Mouse (Mus musculus) MEL (cell line): ENCODE results near the gene Fam129c. TPM values are rescaled to one million over a fixed set of nuclear protein-coding genes. Genes with fewer than 3 reads are reported as not detected.

Experiments used
- DNase-seq: peaks from one replicate; pipeline ENCODE4 v3.0.0; 2011; ENCODE audit warnings: low read depth, low spot score
- H3K27ac ChIP-seq: 2 replicates; pipeline ENCODE4 v1.5.1; 2012; ENCODE audit warnings: low read depth, mild to moderate bottlenecking, control low read depth, low read length, moderate library complexity; ENCODE audit not compliant: control insufficient read depth
- H3K27me3 ChIP-seq, 2 experiments: fragments of 150-350 bp in 1 of 2; sonication (generic) in 1 of 2; 2 replicates each; pipeline ENCODE4 v1.6.1; 2012; ENCODE audit warnings: low read length in 2 of 2, mild to moderate bottlenecking in 2 of 2, improper control_type of control experiment in 1 of 2, moderate library complexity in 1 of 2; ENCODE audit not compliant: insufficient read depth in 2 of 2, control insufficient read depth in 1 of 2
- H3K36me3 ChIP-seq, 2 experiments: 2 replicates each; pipeline ENCODE4 v1.6.1; 2012 to 2014; ENCODE audit warnings: low read length in 2 of 2, improper control_type of control experiment in 1 of 2, inconsistent platforms in 1 of 2, mild to moderate bottlenecking in 1 of 2; ENCODE audit not compliant: insufficient read depth in 2 of 2, control insufficient read depth in 1 of 2
- H3K4me1 ChIP-seq, 2 experiments: fragments of 150-350 bp in 1 of 2; sonication (generic) in 1 of 2; 2 replicates each; pipeline ENCODE4 v1.6.1; 2012; ENCODE audit warnings: low read length in 2 of 2, improper control_type of control experiment in 1 of 2, mild to moderate bottlenecking in 1 of 2; ENCODE audit not compliant: insufficient read depth in 2 of 2, control insufficient read depth in 1 of 2
- H3K4me3 ChIP-seq, 2 experiments: fragments of 150-350 bp in 1 of 2; sonication (generic) in 1 of 2; 2 replicates each; pipeline ENCODE4 v1.5.1; 2012; ENCODE audit warnings: low read depth in 2 of 2, low read length in 2 of 2, mild to moderate bottlenecking in 2 of 2, moderate library complexity in 2 of 2, control low read depth in 1 of 2, improper control_type of control experiment in 1 of 2; ENCODE audit not compliant: control insufficient read depth in 1 of 2, insufficient read depth in 1 of 2
- H3K79me2 ChIP-seq: 2 replicates; pipeline ENCODE4 v1.6.1; 2012; ENCODE audit warnings: mild to moderate bottlenecking, low read length, moderate library complexity; ENCODE audit not compliant: control insufficient read depth, poor library complexity, insufficient read depth
- H3K9ac ChIP-seq: 2 replicates; pipeline ENCODE4 v1.6.1; 2012; ENCODE audit warnings: low read depth, mild to moderate bottlenecking, control low read depth, low read length, moderate library complexity; ENCODE audit not compliant: control insufficient read depth, poor library complexity, severe bottlenecking
- H3K9me3 ChIP-seq: fragments of 150-350 bp; sonication (generic); replicated peaks from 2 replicates; pipeline ENCODE4 v1.6.1; 2012; ENCODE audit warnings: mild to moderate bottlenecking, low read length, improper control_type of control experiment, moderate library complexity; ENCODE audit not compliant: insufficient read depth
- BHLHE40 ChIP-seq: IDR thresholded peaks from 2 replicates; pipeline ENCODE4 v1.6.1; 2012; ENCODE audit warnings: low read depth, mild to moderate bottlenecking, inconsistent platforms, low read length, improper control_type of control experiment, borderline replicate concordance
- EP300 ChIP-seq, 2 experiments: IDR thresholded peaks; 2 replicates each; pipeline ENCODE4 v1.6.1; 2011; ENCODE audit warnings: improper control_type of control experiment in 2 of 2, low read length in 2 of 2, low read depth in 1 of 2, mild to moderate bottlenecking in 1 of 2
- ETS1 ChIP-seq: IDR thresholded peaks from 2 replicates; pipeline ENCODE4 v1.6.1; 2012; ENCODE audit warnings: low read depth, mild to moderate bottlenecking, inconsistent platforms, low read length, improper control_type of control experiment, moderate library complexity
- GABPA ChIP-seq: IDR thresholded peaks from 2 replicates; pipeline ENCODE4 v1.6.1; 2012; ENCODE audit warnings: low read depth, mild to moderate bottlenecking, inconsistent platforms, low read length, improper control_type of control experiment, moderate library complexity
- GATA1 ChIP-seq: IDR thresholded peaks from 2 replicates; pipeline ENCODE4 v1.6.1; 2011; ENCODE audit warnings: low read depth, low read length, improper control_type of control experiment
- JUND ChIP-seq: IDR thresholded peaks from 2 replicates; pipeline ENCODE4 v1.6.1; 2011; ENCODE audit warnings: low read depth, mild to moderate bottlenecking, improper control_type of control experiment, low read length
- KAT2A ChIP-seq: conservative IDR thresholded peaks from 2 replicates; pipeline ENCODE4 v1.6.1; 2012; ENCODE audit warnings: low read depth, low read length, improper control_type of control experiment, inconsistent platforms
- MAFK ChIP-seq: IDR thresholded peaks from 2 replicates; pipeline ENCODE4 v1.6.1; 2011; ENCODE audit warnings: low read depth, mild to moderate bottlenecking, low read length, improper control_type of control experiment, borderline replicate concordance
- MAZ ChIP-seq: IDR thresholded peaks from 2 replicates; pipeline ENCODE4 v1.6.1; 2012; ENCODE audit warnings: low read depth, mild to moderate bottlenecking, inconsistent platforms, low read length, improper control_type of control experiment
- MXI1 ChIP-seq: IDR thresholded peaks from 2 replicates; pipeline ENCODE4 v1.6.1; 2011; ENCODE audit warnings: mild to moderate bottlenecking, low read depth, low read length, improper control_type of control experiment
- MYB ChIP-seq: IDR thresholded peaks from 2 replicates; pipeline ENCODE4 v1.6.1; 2011; ENCODE audit warnings: mild to moderate bottlenecking, low read depth, low read length, improper control_type of control experiment
- NRF1 ChIP-seq: IDR thresholded peaks from 2 replicates; pipeline ENCODE4 v1.6.1; 2014; ENCODE audit warnings: low read depth, mild to moderate bottlenecking, inconsistent platforms, low read length, improper control_type of control experiment, moderate library complexity; ENCODE audit not compliant: poor library complexity, insufficient read depth, severe bottlenecking
- POLR2AphosphoS2 ChIP-seq: IDR thresholded peaks from 2 replicates; pipeline ENCODE4 v1.6.1; 2011; ENCODE audit warnings: low read length, improper control_type of control experiment
- RAD21 ChIP-seq: IDR thresholded peaks from 2 replicates; pipeline ENCODE4 v1.6.1; 2011; ENCODE audit warnings: mild to moderate bottlenecking, low read depth, low read length, improper control_type of control experiment
- RCOR1 ChIP-seq: IDR thresholded peaks from 2 replicates; pipeline ENCODE4 v1.6.1; 2012; ENCODE audit warnings: low read depth, mild to moderate bottlenecking, inconsistent platforms, low read length, improper control_type of control experiment
- SIN3A ChIP-seq: IDR thresholded peaks from 2 replicates; pipeline ENCODE4 v1.6.1; 2012; ENCODE audit warnings: low read length, improper control_type of control experiment, inconsistent platforms
- SMC3 ChIP-seq: IDR thresholded peaks from 2 replicates; pipeline ENCODE4 v1.6.1; 2011; ENCODE audit warnings: low read depth, low read length, improper control_type of control experiment
- TAL1 ChIP-seq: IDR thresholded peaks from 2 replicates; pipeline ENCODE4 v1.6.1; 2012; ENCODE audit warnings: mild to moderate bottlenecking, inconsistent platforms, low read length, moderate library complexity, mixed read lengths
- TCF12 ChIP-seq: IDR thresholded peaks from 2 replicates; pipeline ENCODE4 v1.6.1; 2014; ENCODE audit warnings: low read depth, mild to moderate bottlenecking, inconsistent platforms, low read length, improper control_type of control experiment, moderate library complexity
- UBTF ChIP-seq: IDR thresholded peaks from 2 replicates; pipeline ENCODE4 v1.6.1; 2012; ENCODE audit warnings: low read depth, mild to moderate bottlenecking, inconsistent platforms, low read length, improper control_type of control experiment, moderate library complexity, borderline replicate concordance; ENCODE audit not compliant: insufficient read depth
- ZKSCAN1 ChIP-seq: IDR thresholded peaks from 2 replicates; pipeline ENCODE4 v1.6.1; 2012; ENCODE audit warnings: low read depth, mild to moderate bottlenecking, inconsistent platforms, low read length, improper control_type of control experiment, moderate library complexity
- ZMIZ1 ChIP-seq: IDR thresholded peaks from 2 replicates; pipeline ENCODE4 v1.6.1; 2012; ENCODE audit warnings: low read depth, mild to moderate bottlenecking, inconsistent platforms, low read length, improper control_type of control experiment, moderate library complexity
- polyA plus RNA-seq, 2 experiments: library from polyadenylated mRNA; stranded (reverse) in 1 of 2; unstranded in 1 of 2; fragments of >175 nt in 1 of 2; fragments of >200 nt in 1 of 2; gene quantifications; 2 replicates each; pipeline versions ENCODE4 v1.2.1 to v1.2.4; 2012; ENCODE audit warnings: low replicate concordance in 2 of 2, low read depth in 1 of 2; ENCODE audit not compliant: insufficient read length in 2 of 2, insufficient read depth in 1 of 2, missing spikeins in 1 of 2
- total RNA-seq: library from RNA; depleted of rRNA; stranded (reverse); fragments of 300-350 nt; gene quantifications from 2 replicates; pipeline ENCODE4 v1.2.3, GENCODE M21; 2012

Fam129c gene
- total and polyA plus RNA-seq, 3 experiments: 7.6 to 8.3 TPM; not detected in 1

GRCm38 (mm10) chr8:71554001-71554400, 43.4 kb upstream of the Fam129c start:
- peaks cover 5 to 27% of the 10 kb centered on the region in 2 experiments for H3K4me1 ChIP-seq
- no peaks in the 10 kb centered on the region for H3K27me3 ChIP-seq
- H3K9me3 ChIP-seq: no peaks in the 10 kb centered on the region
- H3K27ac ChIP-seq: peak overlapping the region; percentile 38
- peaks cover 0 to 11% of the 10 kb centered on the region in 2 experiments; a peak in 2 of 4 replicates for H3K36me3 ChIP-seq
- TF ChIP-seq POLR2AphosphoS2 (no peak), MAZ (no peak), JUND (peak; percentile 90; the same call in 1 of the 2 replicates)
- no peak for DNase-seq
- H3K4me3 ChIP-seq: no peak overlapping the region
- no peaks in the 10 kb centered on the region for H3K79me2 ChIP-seq
- H3K9ac ChIP-seq: no peak overlapping the region

DNA sequence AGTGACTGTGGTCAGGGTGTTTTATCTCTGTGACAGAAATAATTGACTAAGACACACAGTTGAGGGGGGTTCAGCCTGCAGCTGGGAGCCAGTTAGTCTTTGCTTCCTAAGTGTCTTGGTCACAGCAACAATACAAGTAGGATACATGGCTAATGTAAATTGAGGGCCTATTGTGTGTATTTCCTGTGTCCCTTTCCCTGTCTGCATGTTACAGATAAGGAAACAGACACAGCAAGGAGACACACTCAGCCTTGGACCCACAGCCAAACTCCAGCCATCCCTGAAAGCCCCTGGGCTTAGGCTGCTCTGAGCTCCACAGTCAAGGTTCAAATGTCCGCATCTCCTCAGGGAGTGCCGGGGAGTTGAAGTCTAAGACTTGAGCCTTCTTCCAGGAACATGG, 42.8 kb upstream of the Fam129c start:
- H3K4me1 ChIP-seq: peaks cover 6 to 29% of the 10 kb centered on the region in 2 experiments
- no peaks in the 10 kb centered on the region for H3K9me3 ChIP-seq
- TF ChIP-seq TCF12: 0 out of 2 replicates have a peak, but pooled peaks have one; percentile 6
- no peak for TF ChIP-seq SMC3
- 0 out of 2 replicates have a peak, but pooled peaks have one; percentile 10 for TF ChIP-seq MXI1
- TF ChIP-seq ETS1: 0 out of 2 replicates have a peak, but pooled peaks have one; percentile 7
- TF ChIP-seq TAL1: peak; percentile 82
- peak; percentile 21; the same call in 1 of the 2 replicates for TF ChIP-seq GATA1
- TF ChIP-seq ZKSCAN1: no peak
- TF ChIP-seq EP300 (IDR thresholded peaks at IDR 0.05; ENCODE audit: low read depth in 1 of 2, low read length in 2 of 2): 0 out of 4 replicates have a peak, but pooled peaks of 1 of the 2 experiments have one; percentile 13
- peak; percentile 46 for DNase-seq
- H3K36me3 ChIP-seq: peaks cover 0 to 11% of the 10 kb centered on the region in 2 experiments; a peak in 2 of 4 replicates
- H3K4me3 ChIP-seq: no peak overlapping the region
- no peaks in the 10 kb centered on the region for H3K27me3 ChIP-seq
- no peaks in the 10 kb centered on the region for H3K79me2 ChIP-seq
- H3K9ac ChIP-seq: no peak overlapping the region
- peak overlapping the region; percentile 38 for H3K27ac ChIP-seq

GRCm38 (mm10) chr8:71558071-71558957, 39.1 kb upstream of the Fam129c start, which contains the start of gene Tmem221:
Gene Tmem221 (minus strand): TSS chr8:71558871.
- Histone ChIP-seq H3K27ac (no peak within 1 kb of the TSS), H3K9me3 (no peaks in the 10 kb centered on the region), H3K36me3 (peaks cover 0 to 14% of the 10 kb centered on the region in 2 experiments; a peak in 2 of 4 replicates), H3K79me2 (no peaks in the 10 kb centered on the region), H3K4me1 (peaks cover 9 to 32% of the 10 kb centered on the region in 2 experiments), H3K27me3 (no peaks in the 10 kb centered on the region), H3K9ac (peak within 1 kb of the TSS; percentile 80), H3K4me3 (peak within 1 kb of the TSS; percentile 74 to 97)
- peak; percentile 59 for DNase-seq
- TF ChIP-seq NRF1: no peak
- TF ChIP-seq ZMIZ1: 0 out of 2 replicates have a peak, but pooled peaks have one; percentile 52
- no peak for TF ChIP-seq BHLHE40
- TF ChIP-seq SMC3: no peak
- TF ChIP-seq MAFK: no peak
- no peak; the same call in 1 of the 2 replicates for TF ChIP-seq UBTF
- no peak for TF ChIP-seq MYB
- no peak for TF ChIP-seq JUND
- TF ChIP-seq ETS1: no peak
- TF ChIP-seq RCOR1: no peak
- TF ChIP-seq RAD21: no peak
- no peak for TF ChIP-seq KAT2A
- peak; percentile 17; the same call in 1 of the 2 replicates for TF ChIP-seq SIN3A
- no peak for TF ChIP-seq GABPA
- TF ChIP-seq GATA1: no peak
